Mouse (Mus musculus) midbrain, embryonic 16.5 days (tissue): ENCODE results near the gene Gm20388. TPM values are rescaled to one million over a fixed set of nuclear protein-coding genes. Genes with fewer than 3 reads are reported as not detected.

Experiments
- ATAC-seq: fragments of 200-750 bp; cut with Nextera tagmentation; 2 replicates; pipeline ENCODE4 v1.8.0; 2017; ENCODE audit warnings: moderate TSS enrichment
- H3K27ac ChIP-seq: fragments of 300-500 bp; sonication (generic); 2 replicates; pipeline ENCODE4 v1.5.1; 2014; ENCODE audit warnings: mild to moderate bottlenecking, low read length, mixed read lengths
- H3K27me3 ChIP-seq: fragments of 300-500 bp; sonication (generic); 2 replicates; pipeline ENCODE4 v1.6.1; 2014; ENCODE audit warnings: low read depth, low read length, mixed read lengths; ENCODE audit not compliant: control insufficient read depth, insufficient read depth
- H3K36me3 ChIP-seq: fragments of 300-500 bp; sonication (generic); 2 replicates; pipeline ENCODE4 v1.6.1; 2014; ENCODE audit warnings: mild to moderate bottlenecking, low read length, moderate library complexity, mixed read lengths; ENCODE audit not compliant: control insufficient read depth, insufficient read depth
- H3K4me1 ChIP-seq: fragments of 300-500 bp; sonication (generic); 2 replicates; pipeline ENCODE4 v1.6.1; 2014; ENCODE audit warnings: mild to moderate bottlenecking, low read length, mixed read lengths; ENCODE audit not compliant: control insufficient read depth, insufficient read depth
- H3K4me2 ChIP-seq: fragments of 300-500 bp; sonication (generic); 2 replicates; pipeline ENCODE4 v1.6.1; 2014; ENCODE audit warnings: mild to moderate bottlenecking, low read length, mixed read lengths
- H3K4me3 ChIP-seq: fragments of 300-500 bp; sonication (generic); 2 replicates; pipeline ENCODE4 v1.5.1; 2014; ENCODE audit warnings: low read depth, mild to moderate bottlenecking, low read length, moderate library complexity, mixed read lengths
- H3K9ac ChIP-seq: fragments of 300-500 bp; sonication (generic); 2 replicates; pipeline ENCODE4 v1.6.1; 2014; ENCODE audit warnings: low read depth, low read length, mixed read lengths
- H3K9me3 ChIP-seq: fragments of 300-500 bp; sonication (generic); replicated peaks from 2 replicates; pipeline ENCODE4 v1.6.1; 2014; ENCODE audit warnings: mild to moderate bottlenecking, low read length, mixed read lengths; ENCODE audit not compliant: control insufficient read depth, poor library complexity, severe bottlenecking
- WGBS: fragments of 180-500 bp; shearing (Covaris S2); extraction: QIAGEN DNeasy Blood & Tissue Kit; methylation state at CpG from one replicate; pipeline ENCODE4 v1.1.7; 2014; 5-methylcytosine and 5-hydroxymethylcytosine counted together
- polyA plus RNA-seq: library from polyadenylated mRNA; unstranded; fragments of >200 nt; fragmentation: Nextera tagmentation; extraction: Ambion mirVana; gene quantifications from 2 replicates; pipeline ENCODE4 v1.2.1, GENCODE M21; 2015

Gene Gm20388
- polyA plus RNA-seq, 1 experiment from 2014 or later, result 7.5 TPM

DNA sequence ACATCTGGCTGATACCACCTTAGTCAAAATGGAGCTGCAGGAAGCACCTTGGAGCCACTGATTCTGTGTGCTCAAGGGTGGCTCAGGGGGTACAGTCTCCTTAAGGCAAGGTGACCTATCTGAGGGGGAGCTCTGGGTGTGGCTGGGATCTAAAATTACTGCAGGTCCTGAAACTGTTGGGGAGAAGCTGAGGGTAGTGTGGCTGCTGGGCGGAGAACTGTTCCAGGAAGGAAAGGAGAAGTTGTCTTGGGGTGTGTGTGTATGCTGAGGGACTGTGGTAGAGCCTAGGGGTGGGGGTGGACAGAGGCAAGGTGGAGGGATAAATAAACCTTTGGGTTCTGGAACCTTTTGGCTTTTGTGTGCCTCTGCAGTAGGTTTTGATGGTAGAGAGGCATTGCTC, 2778.7 kb downstream of the Gm20388 start:
- H3K27me3 ChIP-seq, result no peaks in the 10 kb centered on the region
- H3K4me3 ChIP-seq, result no peak overlapping the region
- no peak overlapping the region for H3K27ac ChIP-seq
- no peaks in the 10 kb centered on the region for H3K9me3 ChIP-seq
- ATAC-seq, result no peak
- no peak overlapping the region for H3K9ac ChIP-seq
- H3K36me3 ChIP-seq, result no peaks in the 10 kb centered on the region
- WGBS, result 96% methylated on average over 1 of the region's 1 CpGs
- no peak overlapping the region for H3K4me2 ChIP-seq
- H3K4me1 ChIP-seq, result no peaks in the 10 kb centered on the region

DNA sequence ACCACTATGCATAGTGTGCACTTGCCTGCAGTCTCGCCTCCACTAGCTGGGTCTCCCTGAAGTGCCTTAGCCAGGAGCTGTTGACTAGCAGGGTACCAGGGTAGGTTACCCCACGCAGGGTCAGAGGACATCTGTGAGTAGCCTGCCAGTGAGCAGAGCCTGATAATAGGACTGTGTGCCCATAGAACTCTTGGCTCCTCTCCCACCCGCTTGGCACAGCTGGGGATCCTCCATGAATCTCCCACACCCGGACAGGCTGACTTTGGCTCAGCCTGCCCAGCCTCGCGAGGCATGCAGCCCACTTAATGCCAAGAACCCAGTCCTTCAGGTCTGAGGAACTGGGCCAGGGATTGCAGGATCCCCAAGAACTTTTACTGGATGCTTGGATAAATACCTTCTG, 2780.4 kb downstream of the Gm20388 start:
- Histone ChIP-seq H3K4me3 (no peak overlapping the region), H3K27me3 (no peaks in the 10 kb centered on the region), H3K4me2 (no peak overlapping the region), H3K4me1 (no peaks in the 10 kb centered on the region), H3K27ac (no peak overlapping the region), H3K9me3 (no peaks in the 10 kb centered on the region), H3K36me3 (no peaks in the 10 kb centered on the region), H3K9ac (no peak overlapping the region)
- no peak for ATAC-seq
- WGBS, result 81% methylated on average over 6 of the region's 6 CpGs

DNA sequence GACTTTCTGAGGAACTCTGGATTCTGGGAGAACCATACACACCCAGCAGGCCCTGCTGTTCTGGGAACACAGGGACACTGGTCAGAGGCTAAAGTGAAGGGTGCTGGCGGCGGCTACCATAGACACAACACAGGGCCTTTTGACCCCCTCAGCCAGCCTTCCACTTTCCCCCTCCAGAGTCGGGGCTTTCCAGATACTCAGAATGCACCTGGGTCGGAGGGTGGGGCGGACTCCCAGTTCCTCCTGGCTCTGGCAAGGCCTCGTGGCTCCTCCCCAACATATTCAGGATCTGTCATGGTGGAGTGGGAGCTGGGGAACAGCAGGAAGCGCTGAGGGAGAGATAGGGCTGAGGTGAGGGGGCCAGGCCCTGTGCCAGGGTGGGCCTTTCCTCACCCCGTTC, 2781.5 kb downstream of the Gm20388 start:
- Histone ChIP-seq H3K36me3 (no peaks in the 10 kb centered on the region), H3K4me1 (no peaks in the 10 kb centered on the region), H3K9ac (no peak overlapping the region), H3K27ac (no peak overlapping the region), H3K4me2 (no peak overlapping the region), H3K27me3 (no peaks in the 10 kb centered on the region), H3K4me3 (no peak overlapping the region), H3K9me3 (no peaks in the 10 kb centered on the region)
- ATAC-seq, result no peak
- WGBS, result 91% methylated on average over 8 of the region's 8 CpGs

DNA sequence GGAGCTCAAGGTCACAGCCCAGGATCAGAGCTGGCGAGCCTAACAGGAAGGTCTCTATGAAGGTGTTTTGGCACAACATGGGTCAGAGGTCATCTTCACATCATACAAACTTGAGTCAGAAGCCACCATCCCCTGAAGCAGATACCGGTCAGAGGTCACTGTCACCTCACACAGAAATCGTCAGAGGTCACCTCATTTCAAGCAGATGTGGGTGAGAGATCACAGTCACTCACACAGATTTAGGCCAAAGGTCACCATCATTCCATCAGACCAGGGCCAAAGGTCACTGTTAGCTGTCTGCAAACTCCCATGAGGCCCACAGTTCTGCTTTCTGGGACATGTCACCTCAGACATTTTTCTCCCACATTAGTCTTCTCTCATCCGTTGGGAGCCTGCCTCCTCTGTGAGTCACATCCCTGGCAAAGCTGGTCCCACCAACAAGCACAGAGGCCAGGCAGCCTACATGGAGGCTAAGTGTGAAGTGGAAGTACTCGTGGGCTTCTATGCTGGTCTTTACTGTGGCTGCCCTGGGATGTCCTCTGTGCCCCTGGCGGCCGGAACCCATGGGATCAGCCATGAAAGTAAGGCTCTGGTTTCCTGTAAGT, 2784.9 kb downstream of the Gm20388 start:
- Histone ChIP-seq H3K4me1 (no peaks in the 10 kb centered on the region), H3K27me3 (no peaks in the 10 kb centered on the region), H3K36me3 (no peaks in the 10 kb centered on the region), H3K4me3 (no peak overlapping the region), H3K9ac (no peak overlapping the region), H3K27ac (no peak overlapping the region), H3K9me3 (no peaks in the 10 kb centered on the region), H3K4me2 (no peak overlapping the region)
- WGBS, result 70% methylated on average over 7 of the region's 7 CpGs
- no peak for ATAC-seq

DNA sequence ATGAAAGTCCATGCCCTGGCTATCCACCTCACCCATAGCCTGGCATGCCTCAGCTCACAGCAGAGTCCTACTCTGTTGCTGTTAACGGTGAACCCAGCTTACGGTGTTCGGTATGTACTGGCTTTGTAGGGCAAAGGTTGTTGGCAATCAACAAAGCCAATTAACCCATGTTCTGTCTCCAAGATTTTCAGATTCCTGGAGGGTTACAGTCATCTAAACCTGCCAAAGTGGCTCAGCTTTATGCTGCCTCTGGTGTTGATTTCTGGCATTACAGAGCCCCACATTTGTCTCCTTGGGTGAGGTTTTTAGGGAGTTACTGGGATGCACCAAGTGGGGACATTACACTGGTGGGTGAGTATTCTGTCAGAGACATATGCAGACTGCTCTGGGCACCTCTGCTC, 2786.5 kb downstream of the Gm20388 start:
- Histone ChIP-seq H3K4me1 (no peaks in the 10 kb centered on the region), H3K4me3 (no peak overlapping the region), H3K27ac (no peak overlapping the region), H3K9me3 (no peaks in the 10 kb centered on the region), H3K9ac (no peak overlapping the region), H3K4me2 (no peak overlapping the region), H3K27me3 (no peaks in the 10 kb centered on the region), H3K36me3 (no peaks in the 10 kb centered on the region)
- WGBS, result 82% methylated on average over 3 of the region's 3 CpGs
- no peak for ATAC-seq

DNA sequence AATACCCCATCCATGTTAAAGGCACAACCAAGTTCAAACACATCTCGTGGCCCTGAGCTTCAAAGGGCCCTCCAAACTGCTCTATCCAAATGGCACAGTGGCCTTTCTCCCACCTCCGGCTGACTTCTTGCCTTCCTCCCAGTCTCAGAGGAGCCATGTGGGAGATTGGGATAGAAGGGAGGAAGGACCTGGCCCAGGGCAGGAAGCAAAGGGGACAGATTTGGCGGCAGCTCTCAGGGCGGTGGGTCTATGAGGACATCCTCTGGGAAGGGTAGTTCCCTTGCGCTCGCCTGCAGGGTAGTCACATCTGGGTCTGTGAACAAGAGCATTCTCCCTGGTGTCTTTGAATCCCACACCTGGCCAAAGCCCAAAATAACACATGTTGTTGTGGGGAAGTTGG, 2786.9 kb downstream of the Gm20388 start:
- Histone ChIP-seq H3K27ac (no peak overlapping the region), H3K27me3 (no peaks in the 10 kb centered on the region), H3K4me2 (no peak overlapping the region), H3K9me3 (no peaks in the 10 kb centered on the region), H3K9ac (no peak overlapping the region), H3K36me3 (no peaks in the 10 kb centered on the region), H3K4me1 (no peaks in the 10 kb centered on the region), H3K4me3 (no peak overlapping the region)
- 89% methylated on average over 6 of the region's 6 CpGs for WGBS
- ATAC-seq, result no peak

GRCm38 (mm10) chr8:122698254-122698768, 2787.7 kb downstream of the Gm20388 start:
- H3K4me1 ChIP-seq, result no peaks in the 10 kb centered on the region
- H3K9me3 ChIP-seq, result no peaks in the 10 kb centered on the region
- no peak overlapping the region for H3K4me2 ChIP-seq
- no peak overlapping the region for H3K4me3 ChIP-seq
- WGBS, result 83% methylated on average over 5 of the region's 5 CpGs
- no peak overlapping the region for H3K27ac ChIP-seq
- H3K9ac ChIP-seq, result no peak overlapping the region
- no peak for ATAC-seq
- H3K36me3 ChIP-seq, result no peaks in the 10 kb centered on the region
- no peaks in the 10 kb centered on the region for H3K27me3 ChIP-seq

DNA sequence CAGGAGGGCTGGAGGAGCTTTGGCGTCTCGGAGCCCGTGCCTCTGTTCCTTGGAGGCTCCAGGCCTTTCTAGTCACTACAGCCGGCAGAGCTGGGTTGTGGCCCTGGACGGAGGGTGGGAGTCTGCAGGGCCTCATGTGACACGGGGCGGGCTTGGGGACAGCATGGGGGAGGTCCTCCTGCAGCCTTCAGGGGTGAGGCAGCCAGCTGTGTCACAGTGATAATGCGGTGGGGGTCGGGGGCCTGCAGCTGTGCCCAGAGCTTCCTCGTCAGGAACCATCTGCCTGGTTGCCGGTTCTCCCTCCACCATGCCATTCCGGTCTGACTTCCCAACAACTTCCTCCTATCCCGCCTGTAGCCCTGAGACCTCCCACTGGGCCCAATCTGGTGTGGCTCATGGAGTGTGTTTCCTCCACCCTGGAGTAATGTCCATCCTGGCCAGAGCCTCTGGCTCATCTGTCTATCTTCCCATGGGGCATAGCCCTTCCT, 2788.4 kb downstream of the Gm20388 start, which contains the start of gene Cbfa2t3:
TSS of gene Cbfa2t3 (minus strand) at position 105 of the 488 bp plus-strand sequence.
- Histone ChIP-seq H3K27me3 (no peaks in the 10 kb centered on the region), H3K9me3 (no peaks in the 10 kb centered on the region), H3K4me3 (no peak within 1 kb of the TSS), H3K27ac (no peak within 1 kb of the TSS), H3K4me1 (no peaks in the 10 kb centered on the region), H3K9ac (no peak within 1 kb of the TSS), H3K36me3 (no peaks in the 10 kb centered on the region), H3K4me2 (no peak within 1 kb of the TSS)
- ATAC-seq, result no peak
- 56% methylated on average over 13 of the region's 13 CpGs for WGBS

GRCm38 (mm10) chr8:122700628-122701027, 2790.0 kb downstream of the Gm20388 start:
- Histone ChIP-seq H3K4me3 (no peak overlapping the region), H3K9me3 (no peaks in the 10 kb centered on the region), H3K27ac (no peak overlapping the region), H3K4me1 (peaks cover 1% of the 10 kb centered on the region; the same call in 1 of the 2 replicates), H3K36me3 (no peaks in the 10 kb centered on the region), H3K27me3 (no peaks in the 10 kb centered on the region), H3K9ac (no peak overlapping the region), H3K4me2 (no peak overlapping the region)
- WGBS, result 81% methylated on average over 13 of the region's 13 CpGs
- ATAC-seq, result no peak
